Mouse (Mus musculus) ES-E14 (cell line): ENCODE results near the gene Gpsm3. TPM values are rescaled to one million over a fixed set of nuclear protein-coding genes. Genes with fewer than 3 reads are reported as not detected.

Source experiments
- DNase-seq: peaks from one replicate; pipeline ENCODE4 v3.0.0-alpha.2; 2013; ENCODE audit warnings: low read depth, low spot score
- H3K27ac ChIP-seq: 2 replicates; pipeline ENCODE4 v1.5.1; 2012; ENCODE audit warnings: low read depth, mild to moderate bottlenecking, low read length, moderate library complexity, mixed read lengths; ENCODE audit not compliant: poor library complexity, insufficient read depth, severe bottlenecking
- H3K36me3 ChIP-seq: 2 replicates; pipeline ENCODE4 v1.6.1; 2012; ENCODE audit warnings: mild to moderate bottlenecking, low read length, moderate library complexity, mixed read lengths; ENCODE audit not compliant: control insufficient read depth, poor library complexity, insufficient read depth, severe bottlenecking
- H3K4me1 ChIP-seq, 2 experiments: fragments of 150-350 bp in 1 of 2; sonication (generic) in 1 of 2; 2 replicates each; pipeline ENCODE4 v1.6.1; 2012; ENCODE audit warnings: low read length in 2 of 2, mild to moderate bottlenecking in 1 of 2, mixed read lengths in 1 of 2; ENCODE audit not compliant: control insufficient read depth in 2 of 2, insufficient read depth in 2 of 2, poor library complexity in 1 of 2
- H3K4me3 ChIP-seq, 2 experiments: fragments of 150-350 bp in 1 of 2; sonication (generic) in 1 of 2; 2 replicates each; pipeline ENCODE4 v1.5.1; 2012; ENCODE audit warnings: low read length in 2 of 2, low read depth in 1 of 2, mild to moderate bottlenecking in 1 of 2, mixed read lengths in 1 of 2; ENCODE audit not compliant: insufficient read depth in 1 of 2, poor library complexity in 1 of 2, severe bottlenecking in 1 of 2
- H3K9ac ChIP-seq: 2 replicates; pipeline ENCODE4 v1.6.1; 2012; ENCODE audit warnings: low read depth, mild to moderate bottlenecking, low read length, mixed read lengths; ENCODE audit not compliant: poor library complexity, insufficient read depth, severe bottlenecking
- H3K9me3 ChIP-seq: fragments of 150-350 bp; sonication (generic); 2 replicates; pipeline ENCODE4 v1.6.1; 2012; ENCODE audit warnings: low read depth, mild to moderate bottlenecking, low read length; ENCODE audit not compliant: control insufficient read depth, insufficient read depth
- CHD2 ChIP-seq: IDR thresholded peaks from 2 replicates; pipeline ENCODE4 v1.6.1; 2014; ENCODE audit warnings: mild to moderate bottlenecking, low read depth, low read length, inconsistent platforms
- HCFC1 ChIP-seq: IDR thresholded peaks from 2 replicates; pipeline ENCODE4 v1.6.1; 2012; ENCODE audit warnings: low read length, inconsistent platforms, borderline replicate concordance; ENCODE audit not compliant: insufficient read depth
- MAFK ChIP-seq: IDR thresholded peaks from 2 replicates; pipeline ENCODE4 v1.6.1; 2014; ENCODE audit warnings: mild to moderate bottlenecking, low read depth, low read length, inconsistent platforms; ENCODE audit not compliant: insufficient read depth
- ZC3H11A ChIP-seq: IDR thresholded peaks from 2 replicates; pipeline ENCODE4 v1.6.1; 2012; ENCODE audit warnings: low read depth, mild to moderate bottlenecking, inconsistent platforms, low read length, borderline replicate concordance
- ZNF384 ChIP-seq: IDR thresholded peaks from 2 replicates; pipeline ENCODE4 v1.6.1; 2012; ENCODE audit warnings: low read depth, low read length, inconsistent platforms
- in situ Hi-C, 2 experiments: fragments of 600-800 bp; cut with MboI; formaldehyde crosslinking; loops; one replicate each; pipeline ENCODE4 v1.15.1; 2025; ENCODE audit warnings: low sequenced_read_pairs in 2 of 2, inconsistent platforms in 1 of 2; ENCODE audit not compliant: unreplicated experiment in 2 of 2
- total RNA-seq: library from RNA; depleted of rRNA; stranded (reverse); fragments of 300-350 nt; gene quantifications from 2 replicates; pipeline ENCODE4 v1.2.3, GENCODE M21; 2012

The Gpsm3 gene
- total RNA-seq, 1 experiment = 5.8 TPM

DNA sequence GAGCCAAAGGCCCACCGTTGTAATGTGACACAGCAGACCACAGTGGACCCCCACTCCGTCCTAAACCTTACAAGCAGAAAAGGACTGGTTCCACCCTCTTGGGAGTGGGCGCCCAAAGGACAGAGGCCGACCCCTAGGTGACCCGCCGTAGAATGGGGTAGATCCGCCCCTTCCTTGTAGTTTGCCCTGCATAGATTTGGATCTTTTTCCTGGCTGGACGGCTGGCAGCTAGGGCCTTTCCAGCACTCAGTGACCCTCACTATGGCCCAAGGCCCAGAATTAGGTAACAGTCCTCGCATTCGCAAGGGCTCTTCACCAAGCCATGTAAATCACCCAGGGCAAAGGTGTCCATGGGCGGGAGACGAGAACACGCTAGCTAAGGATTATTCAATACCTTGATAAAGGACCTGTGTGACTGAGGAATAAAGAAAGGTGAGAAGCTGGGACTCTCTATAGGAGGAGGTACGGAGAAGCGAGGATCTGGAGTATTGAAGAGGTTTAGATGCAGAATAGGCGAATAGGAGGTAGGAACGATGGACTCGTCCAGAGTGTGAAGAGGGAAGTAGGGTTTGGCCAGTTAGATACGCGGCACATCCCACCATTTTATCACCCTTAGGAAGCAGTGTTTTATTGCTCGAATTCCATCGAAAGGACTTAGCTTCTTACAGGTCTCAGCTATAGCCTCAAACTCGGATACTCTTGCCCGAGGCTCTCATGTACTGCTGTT is 15.1 kb downstream of the Gpsm3 start:
- TF ChIP-seq MAFK (no peak), HCFC1 (no peak), CHD2 (no peak), ZNF384 (no peak), ZC3H11A (no peak)

GRCm38 (mm10) chr17:34605609-34606008 is 16.0 kb downstream of the Gpsm3 start:
- in situ Hi-C loops = no loop called here
- DNase-seq = peak; percentile 90
- peaks cover 6% of the 10 kb centered on the region; the same call in 1 of the 2 replicates for H3K36me3 ChIP-seq
- H3K4me3 ChIP-seq = peak overlapping the region; percentile 94 to 98
- H3K27ac ChIP-seq = peak overlapping the region; percentile 73
- TF ChIP-seq ZC3H11A = no peak
- no peak for TF ChIP-seq ZNF384
- TF ChIP-seq CHD2 = peak; percentile 35; the same call in 1 of the 2 replicates
- TF ChIP-seq MAFK = no peak
- no peak for TF ChIP-seq HCFC1
- no peaks in the 10 kb centered on the region for H3K9me3 ChIP-seq
- peaks cover 0 to 8% of the 10 kb centered on the region in 2 experiments; a peak in 1 of 4 replicates for H3K4me1 ChIP-seq
- peak overlapping the region; percentile 89 for H3K9ac ChIP-seq

More for the DNA sequence above, 15.1 kb downstream of the Gpsm3 start:
- Histone ChIP-seq H3K4me1 (peaks cover 0 to 8% of the 10 kb centered on the region in 2 experiments; a peak in 1 of 4 replicates), H3K36me3 (peaks cover 12% of the 10 kb centered on the region), H3K27ac (peak overlapping the region; percentile 51), H3K9me3 (no peaks in the 10 kb centered on the region), H3K9ac (peak overlapping the region; percentile 81), H3K4me3 (peak overlapping the region; percentile 94 to 98)
- in situ Hi-C loops = no loop called here
- no peak for DNase-seq

- no peak for DNase-seq
- peaks cover 6% of the 10 kb centered on the region; the same call in 1 of the 2 replicates for H3K36me3 ChIP-seq
- peak overlapping the region; percentile 89 for H3K9ac ChIP-seq
- H3K4me3 ChIP-seq = peak overlapping the region; percentile 94 to 98
- TF ChIP-seq MAFK (no peak), HCFC1 (no peak), CHD2 (no peak), ZNF384 (no peak), ZC3H11A (no peak)
- peak overlapping the region; percentile 73 for H3K27ac ChIP-seq
- in situ Hi-C loops = no loop called here
- no peaks in the 10 kb centered on the region for H3K9me3 ChIP-seq
- H3K4me1 ChIP-seq = peaks cover 0 to 8% of the 10 kb centered on the region in 2 experiments; a peak in 1 of 4 replicates
These were observed 16.8 kb downstream of the Gpsm3 start for GRCm38 (mm10) chr17:34606186-34607039.

- Histone ChIP-seq H3K4me3 (no peak overlapping the region), H3K36me3 (peaks cover 21% of the 10 kb centered on the region; the same call in 1 of the 2 replicates), H3K9ac (no peak overlapping the region), H3K9me3 (no peaks in the 10 kb centered on the region), H3K4me1 (peaks cover 0 to 8% of the 10 kb centered on the region in 2 experiments; a peak in 1 of 4 replicates), H3K27ac (no peak overlapping the region)
- DNase-seq = no peak
- TF ChIP-seq HCFC1 (no peak), MAFK (no peak), ZNF384 (no peak), ZC3H11A (no peak), CHD2 (no peak)
- in situ Hi-C loops = no loop called here
These were observed 18.4 kb downstream of the Gpsm3 start for GRCm38 (mm10) chr17:34607997-34608396.
